Mouse (Mus musculus): Measurements from ENCODE around the gene Nav2. TPM values are rescaled to one million over a fixed set of nuclear protein-coding genes. Genes with fewer than 3 reads are reported as not detected.

The Nav2 gene
- total and polyA plus RNA-seq, 3 experiments, result 2.0 to 2.7 TPM; not detected in 1

GRCm38 (mm10) chr7:49504297-49504696 lies 595.8 kb downstream of the Nav2 start:
- Histone ChIP-seq H3K79me2 (ENCODE audit: control insufficient read depth, insufficient read depth, low read length, poor library complexity) (no peaks in the 10 kb centered on the region), H3K27me3 (ENCODE audit: control insufficient read depth in 1 of 2, insufficient read depth in 2 of 2, low read length in 2 of 2) (no peaks in the 10 kb centered on the region), H3K27ac (ENCODE audit: control insufficient read depth, low read depth, low read length) (no peak overlapping the region), H3K4me3 (ENCODE audit: control insufficient read depth in 1 of 2, insufficient read depth in 1 of 2, low read depth in 2 of 2, low read length in 2 of 2) (no peak overlapping the region), H3K9me3 (replicated peaks; ENCODE audit: insufficient read depth, low read length) (no peaks in the 10 kb centered on the region), H3K4me1 (ENCODE audit: control insufficient read depth in 1 of 2, insufficient read depth in 2 of 2, low read length in 2 of 2) (no peaks in the 10 kb centered on the region), H3K9ac (ENCODE audit: control insufficient read depth, low read depth, low read length, poor library complexity, severe bottlenecking) (no peak overlapping the region), H3K36me3 (ENCODE audit: control insufficient read depth in 1 of 2, insufficient read depth in 2 of 2, low read length in 2 of 2) (no peaks in the 10 kb centered on the region)
- TF ChIP-seq HCFC1 (IDR thresholded peaks at IDR 0.05; ENCODE audit: low read depth, low read length), result no peak
- no peak for TF ChIP-seq ZKSCAN1 (IDR thresholded peaks at IDR 0.05; ENCODE audit: low read depth, low read length)
- no peak for TF ChIP-seq EP300 (IDR thresholded peaks at IDR 0.05; ENCODE audit: low read depth in 1 of 2, low read length in 2 of 2)
- no peak for TF ChIP-seq MXI1 (IDR thresholded peaks at IDR 0.05; ENCODE audit: low read depth, low read length)
- no peak for TF ChIP-seq ZNF384 (IDR thresholded peaks at IDR 0.05; ENCODE audit: low read depth, low read length)
- no peak for TF ChIP-seq CTCF (IDR thresholded peaks at IDR 0.05 in 2 of 3, conservative IDR thresholded peaks at IDR 0.05 in 1 of 3; ENCODE audit: control insufficient read depth in 1 of 3, insufficient read depth in 1 of 3, low read depth in 2 of 3, low read length in 3 of 3, poor library complexity in 1 of 3, severe bottlenecking in 1 of 3)
- TF ChIP-seq POLR2A (IDR thresholded peaks at IDR 0.05; ENCODE audit: control insufficient read depth in 1 of 2, insufficient read depth in 1 of 2, low read depth in 1 of 2, low read length in 2 of 2, poor library complexity in 1 of 2), result no peak
- TF ChIP-seq NELFE (IDR thresholded peaks at IDR 0.05; ENCODE audit: low read depth, low read length), result no peak
- no peak for TF ChIP-seq MYC (IDR thresholded peaks at IDR 0.05; ENCODE audit: low read depth, low read length)
- DNase-seq (ENCODE audit: low read depth, low spot score), result no peak

GRCm38 (mm10) chr7:49505024-49505423 lies 596.5 kb downstream of the Nav2 start:
- Histone ChIP-seq H3K36me3 (ENCODE audit: control insufficient read depth in 1 of 2, insufficient read depth in 2 of 2, low read length in 2 of 2) (no peaks in the 10 kb centered on the region), H3K79me2 (ENCODE audit: control insufficient read depth, insufficient read depth, low read length, poor library complexity) (no peaks in the 10 kb centered on the region), H3K27me3 (ENCODE audit: control insufficient read depth in 1 of 2, insufficient read depth in 2 of 2, low read length in 2 of 2) (no peaks in the 10 kb centered on the region), H3K4me3 (ENCODE audit: control insufficient read depth in 1 of 2, insufficient read depth in 1 of 2, low read depth in 2 of 2, low read length in 2 of 2) (no peak overlapping the region), H3K9ac (ENCODE audit: control insufficient read depth, low read depth, low read length, poor library complexity, severe bottlenecking) (no peak overlapping the region), H3K27ac (ENCODE audit: control insufficient read depth, low read depth, low read length) (no peak overlapping the region), H3K4me1 (ENCODE audit: control insufficient read depth in 1 of 2, insufficient read depth in 2 of 2, low read length in 2 of 2) (no peaks in the 10 kb centered on the region), H3K9me3 (replicated peaks; ENCODE audit: insufficient read depth, low read length) (no peaks in the 10 kb centered on the region)
- no peak for DNase-seq (ENCODE audit: low read depth, low spot score)
- TF ChIP-seq MYB (IDR thresholded peaks at IDR 0.05; ENCODE audit: low read depth, low read length) (no peak), RAD21 (IDR thresholded peaks at IDR 0.05; ENCODE audit: low read depth, low read length) (no peak), SIN3A (IDR thresholded peaks at IDR 0.05; ENCODE audit: low read length) (no peak), POLR2AphosphoS2 (IDR thresholded peaks at IDR 0.05; ENCODE audit: low read length) (no peak)

GRCm38 (mm10) chr7:49506085-49506820 lies 597.7 kb downstream of the Nav2 start:
- H3K4me1 ChIP-seq (ENCODE audit: control insufficient read depth in 1 of 2, insufficient read depth in 2 of 2, low read length in 2 of 2), result no peaks in the 10 kb centered on the region
- no peak overlapping the region for H3K27ac ChIP-seq (ENCODE audit: control insufficient read depth, low read depth, low read length)
- H3K4me3 ChIP-seq (ENCODE audit: control insufficient read depth in 1 of 2, insufficient read depth in 1 of 2, low read depth in 2 of 2, low read length in 2 of 2), result no peak overlapping the region
- H3K79me2 ChIP-seq (ENCODE audit: control insufficient read depth, insufficient read depth, low read length, poor library complexity), result no peaks in the 10 kb centered on the region
- no peak overlapping the region for H3K9ac ChIP-seq (ENCODE audit: control insufficient read depth, low read depth, low read length, poor library complexity, severe bottlenecking)
- no peaks in the 10 kb centered on the region for H3K9me3 ChIP-seq (replicated peaks; ENCODE audit: insufficient read depth, low read length)
- H3K27me3 ChIP-seq (ENCODE audit: control insufficient read depth in 1 of 2, insufficient read depth in 2 of 2, low read length in 2 of 2), result no peaks in the 10 kb centered on the region
- H3K36me3 ChIP-seq (ENCODE audit: control insufficient read depth in 1 of 2, insufficient read depth in 2 of 2, low read length in 2 of 2), result no peaks in the 10 kb centered on the region
- no peak for DNase-seq (ENCODE audit: low read depth, low spot score)
- TF ChIP-seq UBTF (IDR thresholded peaks at IDR 0.05; ENCODE audit: borderline replicate concordance, insufficient read depth, low read depth, low read length), result no peak
- TF ChIP-seq RAD21 (IDR thresholded peaks at IDR 0.05; ENCODE audit: low read depth, low read length), result no peak

Measured in MEL (cell line).